Comparison of ENCODE assay signal across 21 mouse cellular contexts in genomic region chr5:146723452-146723851, GRCm38 (mm10).
DNase-seq lines count a peak whose midpoint lies in the region; ATAC-seq and TF ChIP-seq lines count a peak whose summit lies in the region.
"Had no signal": no experiment of that assay in that cellular context is flagged by ENCODE, and none has a peak within 500 bp of the region (broad histone marks: within the 10 kb centered on the region; RNA-seq: fewer than 3 reads in every experiment).

No protein-coding gene starts in this region.

- H3K4me3 ChIP-seq in forebrain, postnatal 0 days (ENCODE audit: low read depth, low read length), result no peak overlapping the region
- no peak overlapping the region for H3K4me3 ChIP-seq in forebrain, embryonic 16.5 days (replicated peaks; ENCODE audit: low read length)
- H3K4me3 ChIP-seq in liver, embryonic 14.5 days (ENCODE audit: insufficient read depth in 1 of 2, low read depth in 2 of 2, low read length in 2 of 2), result no peak overlapping the region
- H3K4me3 ChIP-seq in liver, embryonic 12.5 days, result no peak overlapping the region
- H3K4me3 ChIP-seq in intestine, embryonic 15.5 days (replicated peaks), result no peak overlapping the region
- H3K4me3 ChIP-seq: embryonic facial prominence, embryonic 13.5 days; limb, embryonic 10.5 days; liver, embryonic 13.5 days; neural tube, embryonic 12.5 days had no signal

- 96% methylated on average over 5 of the region's 5 CpGs for WGBS in forebrain, postnatal 0 days
- WGBS in forebrain, embryonic 16.5 days, result 96% methylated on average over 5 of the region's 5 CpGs
- 80% methylated on average over 5 of the region's 5 CpGs for WGBS in liver, embryonic 14.5 days (ENCODE audit: insufficient replicate concordance)
- 83% methylated on average over 5 of the region's 5 CpGs for WGBS in liver, embryonic 12.5 days (ENCODE audit: insufficient replicate concordance)
- 89% methylated on average over 5 of the region's 5 CpGs for WGBS in intestine, embryonic 15.5 days

- no peak for TF ChIP-seq EP300 in liver, embryonic 14.5 days (IDR thresholded peaks at IDR 0.05; ENCODE audit: low read depth)

- TF ChIP-seq CTCF in forebrain, postnatal 0 days (IDR thresholded peaks at IDR 0.05; ENCODE audit: low read depth), result peak; percentile 29; the same call in 1 of the 2 replicates
- peak; percentile 51; the same call in 1 of the 2 replicates for TF ChIP-seq CTCF in liver, embryonic 14.5 days (IDR thresholded peaks at IDR 0.05; ENCODE audit: low read depth)
- 0 out of 2 replicates have a peak, but pooled peaks have one; percentile 2 for TF ChIP-seq CTCF in brain, embryonic 14.5 days (IDR thresholded peaks at IDR 0.05; ENCODE audit: borderline replicate concordance, extremely low read depth, insufficient read depth, insufficient read length)

- no peak overlapping the region for H3K4me2 ChIP-seq in forebrain, postnatal 0 days (ENCODE audit: low read depth)
- H3K4me2 ChIP-seq in forebrain, embryonic 16.5 days (ENCODE audit: low read length), result no peak overlapping the region
- H3K4me2 ChIP-seq in liver, embryonic 14.5 days (ENCODE audit: low read depth), result no peak overlapping the region
- no peak overlapping the region for H3K4me2 ChIP-seq in liver, embryonic 12.5 days
- no peak overlapping the region for H3K4me2 ChIP-seq in intestine, embryonic 15.5 days (replicated peaks)
- H3K4me2 ChIP-seq: embryonic facial prominence, embryonic 13.5 days; hindbrain, embryonic 14.5 days; liver, embryonic 13.5 days; neural tube, embryonic 12.5 days had no signal

- H3K36me3 ChIP-seq in forebrain, postnatal 0 days (ENCODE audit: insufficient read depth), result no peaks in the 10 kb centered on the region
- no peaks in the 10 kb centered on the region for H3K36me3 ChIP-seq in forebrain, embryonic 16.5 days (ENCODE audit: control insufficient read depth, insufficient read depth)
- H3K36me3 ChIP-seq in liver, embryonic 14.5 days (replicated peaks; ENCODE audit: control insufficient read depth, insufficient read depth, low read depth), result no peaks in the 10 kb centered on the region
- H3K36me3 ChIP-seq in liver, embryonic 12.5 days, result no peaks in the 10 kb centered on the region
- no peaks in the 10 kb centered on the region for H3K36me3 ChIP-seq in intestine, embryonic 15.5 days
- H3K36me3 ChIP-seq: embryonic facial prominence, embryonic 13.5 days; limb, embryonic 10.5 days; liver, embryonic 13.5 days; neural tube, embryonic 12.5 days had no signal

- DNase-seq in forebrain, postnatal 0 days, result no peak
- DNase-seq in liver, embryonic 14.5 days (ENCODE audit: low read depth in 3 of 3, low spot score in 3 of 3), result no peak
- DNase-seq in A20 (ENCODE audit: low read depth, low spot score), result peak; percentile 27
- no peak for DNase-seq in brain, embryonic 14.5 days (ENCODE audit: low read depth)
- no peak for DNase-seq in right cerebral cortex, postnatal 25 days
- DNase-seq: adrenal gland, postnatal 25 days; cerebellum, adult 9-11 months; gastrocnemius, postnatal 10 days; kidney, adult 11 months; kidney, postnatal 36 days; liver, embryonic 13.5 days; right cerebral cortex, postnatal 4 days; thymus, postnatal 36 days had no signal

- TF ChIP-seq POLR2A in brain, embryonic 14.5 days (IDR thresholded peaks at IDR 0.05; ENCODE audit: borderline replicate concordance, extremely low read depth, insufficient read depth, insufficient read length, poor library complexity, severe bottlenecking), result no peak

- H3K9ac ChIP-seq in forebrain, postnatal 0 days, result no peak overlapping the region
- H3K9ac ChIP-seq in forebrain, embryonic 16.5 days (replicated peaks; ENCODE audit: low read depth, low read length), result no peak overlapping the region
- H3K9ac ChIP-seq in liver, embryonic 14.5 days (replicated peaks), result no peak overlapping the region
- no peak overlapping the region for H3K9ac ChIP-seq in liver, embryonic 12.5 days
- H3K9ac ChIP-seq in intestine, embryonic 15.5 days, result no peak overlapping the region
- H3K9ac ChIP-seq: embryonic facial prominence, embryonic 13.5 days; hindbrain, embryonic 14.5 days; liver, embryonic 13.5 days; neural tube, embryonic 12.5 days had no signal

- H3K4me1 ChIP-seq in forebrain, postnatal 0 days (ENCODE audit: insufficient read depth), result no peaks in the 10 kb centered on the region; the same call in 1 of the 2 replicates
- peaks cover 13% of the 10 kb centered on the region for H3K4me1 ChIP-seq in forebrain, embryonic 16.5 days (replicated peaks; ENCODE audit: control insufficient read depth, insufficient read depth, low read length)
- H3K4me1 ChIP-seq in liver, embryonic 14.5 days (replicated peaks; ENCODE audit: control insufficient read depth in 2 of 2, insufficient read depth in 2 of 2, low read length in 1 of 2), result no peaks in the 10 kb centered on the region
- H3K4me1 ChIP-seq in liver, embryonic 12.5 days, result no peaks in the 10 kb centered on the region
- H3K4me1 ChIP-seq in intestine, embryonic 15.5 days (replicated peaks), result 0 out of 2 replicates have a peak, but pooled peaks cover 3% of the 10 kb centered on the region
- H3K4me1 ChIP-seq: liver, embryonic 13.5 days; neural tube, embryonic 12.5 days had no signal

- ATAC-seq in forebrain, postnatal 0 days, result no peak
- ATAC-seq in forebrain, embryonic 16.5 days, result no peak
- no peak for ATAC-seq in liver, embryonic 14.5 days (ENCODE audit: insufficient read depth)
- ATAC-seq in liver, embryonic 12.5 days, result no peak
- no peak for ATAC-seq in intestine, embryonic 15.5 days
- ATAC-seq: activated CD4-positive, CD25-positive, alpha-beta regulatory T cell, adult 4 months had no signal

- H3K27ac ChIP-seq in forebrain, postnatal 0 days (ENCODE audit: low read depth, low read length), result no peak overlapping the region
- no peak overlapping the region for H3K27ac ChIP-seq in forebrain, embryonic 16.5 days (ENCODE audit: low read length)
- no peak overlapping the region for H3K27ac ChIP-seq in liver, embryonic 14.5 days
- H3K27ac ChIP-seq in liver, embryonic 12.5 days, result no peak overlapping the region
- no peak overlapping the region for H3K27ac ChIP-seq in intestine, embryonic 15.5 days
- H3K27ac ChIP-seq: embryonic facial prominence, embryonic 13.5 days; hindbrain, embryonic 14.5 days; limb, embryonic 10.5 days; liver, embryonic 13.5 days; neural tube, embryonic 12.5 days had no signal

- H3K27me3 ChIP-seq in forebrain, postnatal 0 days (ENCODE audit: insufficient read depth, low read length), result no peaks in the 10 kb centered on the region
- H3K27me3 ChIP-seq in forebrain, embryonic 16.5 days (replicated peaks; ENCODE audit: control insufficient read depth, insufficient read depth, low read length), result no peaks in the 10 kb centered on the region
- no peaks in the 10 kb centered on the region for H3K27me3 ChIP-seq in liver, embryonic 14.5 days (ENCODE audit: control insufficient read depth, insufficient read depth, low read length)
- H3K27me3 ChIP-seq in liver, embryonic 12.5 days (replicated peaks), result no peaks in the 10 kb centered on the region
- no peaks in the 10 kb centered on the region for H3K27me3 ChIP-seq in intestine, embryonic 15.5 days (replicated peaks)
- H3K27me3 ChIP-seq: embryonic facial prominence, embryonic 13.5 days; liver, embryonic 13.5 days; neural tube, embryonic 12.5 days had no signal

- H3K9me3 ChIP-seq in forebrain, postnatal 0 days (ENCODE audit: low read length), result no peaks in the 10 kb centered on the region
- peaks cover 2% of the 10 kb centered on the region; the same call in 1 of the 2 replicates for H3K9me3 ChIP-seq in forebrain, embryonic 16.5 days (ENCODE audit: control insufficient read depth, low read length)
- no peaks in the 10 kb centered on the region; the same call in 1 of the 2 replicates for H3K9me3 ChIP-seq in liver, embryonic 14.5 days (ENCODE audit: control insufficient read depth, low read length)
- H3K9me3 ChIP-seq in liver, embryonic 12.5 days (replicated peaks), result no peaks in the 10 kb centered on the region
- H3K9me3 ChIP-seq in intestine, embryonic 15.5 days, result no peaks in the 10 kb centered on the region
- H3K9me3 ChIP-seq: limb, embryonic 10.5 days; liver, embryonic 13.5 days; neural tube, embryonic 12.5 days had no signal
